Mouse (Mus musculus) heart, embryonic 15.5 days (tissue): ENCODE measurements around the gene Gpatch2. TPM values are rescaled to one million over a fixed set of nuclear protein-coding genes. Genes with fewer than 3 reads are reported as not detected.

Experiments used
- ATAC-seq: fragments of 200-750 bp; cut with Nextera tagmentation; replicated peaks from 2 replicates; pipeline ENCODE4 v1.8.0; 2017; ENCODE audit warnings: low read depth, moderate TSS enrichment; ENCODE audit not compliant: insufficient number of reproducible peaks, insufficient read depth, low FRiP score
- H3K27ac ChIP-seq: fragments of 300-500 bp; sonication (generic); 2 replicates; pipeline ENCODE4 v1.5.1; 2015; ENCODE audit warnings: mild to moderate bottlenecking, inconsistent platforms
- H3K27me3 ChIP-seq: fragments of 300-500 bp; sonication (generic); 2 replicates; pipeline ENCODE4 v1.6.1; 2015; ENCODE audit warnings: inconsistent platforms
- H3K36me3 ChIP-seq: fragments of 300-500 bp; sonication (generic); 2 replicates; pipeline ENCODE4 v1.6.1; 2015; ENCODE audit warnings: mild to moderate bottlenecking, inconsistent platforms
- H3K4me1 ChIP-seq: fragments of 300-500 bp; sonication (generic); replicated peaks from 2 replicates; pipeline ENCODE4 v1.6.1; 2015; ENCODE audit warnings: inconsistent platforms
- H3K4me2 ChIP-seq: fragments of 300-500 bp; sonication (generic); 2 replicates; pipeline ENCODE4 v1.6.1; 2015; ENCODE audit warnings: inconsistent platforms, mild to moderate bottlenecking, moderate library complexity
- H3K4me3 ChIP-seq: fragments of 300-500 bp; sonication (generic); 2 replicates; pipeline ENCODE4 v1.5.1; 2015; ENCODE audit warnings: mild to moderate bottlenecking, inconsistent platforms
- H3K9ac ChIP-seq: fragments of 300-500 bp; sonication (generic); 2 replicates; pipeline ENCODE4 v1.6.1; 2015; ENCODE audit warnings: mild to moderate bottlenecking, inconsistent platforms
- H3K9me3 ChIP-seq: fragments of 300-500 bp; sonication (generic); replicated peaks from 2 replicates; pipeline ENCODE4 v1.6.1; 2016; ENCODE audit warnings: inconsistent platforms
- WGBS: fragments of 180-500 bp; shearing (Covaris S2); methylation state at CpG from one replicate; pipeline ENCODE4 v1.1.7; 2015; ENCODE audit warnings: mixed read lengths; 5-methylcytosine and 5-hydroxymethylcytosine counted together
- polyA plus RNA-seq: library from polyadenylated mRNA; unstranded; fragments of >200 nt; fragmentation: Nextera tagmentation; extraction: Ambion mirVana; gene quantifications from 2 replicates; pipeline ENCODE4 v1.2.1, GENCODE M21; 2015

Gene Gpatch2
- polyA plus RNA-seq, result 10.8 and 12.4 TPM in 2 replicates

DNA sequence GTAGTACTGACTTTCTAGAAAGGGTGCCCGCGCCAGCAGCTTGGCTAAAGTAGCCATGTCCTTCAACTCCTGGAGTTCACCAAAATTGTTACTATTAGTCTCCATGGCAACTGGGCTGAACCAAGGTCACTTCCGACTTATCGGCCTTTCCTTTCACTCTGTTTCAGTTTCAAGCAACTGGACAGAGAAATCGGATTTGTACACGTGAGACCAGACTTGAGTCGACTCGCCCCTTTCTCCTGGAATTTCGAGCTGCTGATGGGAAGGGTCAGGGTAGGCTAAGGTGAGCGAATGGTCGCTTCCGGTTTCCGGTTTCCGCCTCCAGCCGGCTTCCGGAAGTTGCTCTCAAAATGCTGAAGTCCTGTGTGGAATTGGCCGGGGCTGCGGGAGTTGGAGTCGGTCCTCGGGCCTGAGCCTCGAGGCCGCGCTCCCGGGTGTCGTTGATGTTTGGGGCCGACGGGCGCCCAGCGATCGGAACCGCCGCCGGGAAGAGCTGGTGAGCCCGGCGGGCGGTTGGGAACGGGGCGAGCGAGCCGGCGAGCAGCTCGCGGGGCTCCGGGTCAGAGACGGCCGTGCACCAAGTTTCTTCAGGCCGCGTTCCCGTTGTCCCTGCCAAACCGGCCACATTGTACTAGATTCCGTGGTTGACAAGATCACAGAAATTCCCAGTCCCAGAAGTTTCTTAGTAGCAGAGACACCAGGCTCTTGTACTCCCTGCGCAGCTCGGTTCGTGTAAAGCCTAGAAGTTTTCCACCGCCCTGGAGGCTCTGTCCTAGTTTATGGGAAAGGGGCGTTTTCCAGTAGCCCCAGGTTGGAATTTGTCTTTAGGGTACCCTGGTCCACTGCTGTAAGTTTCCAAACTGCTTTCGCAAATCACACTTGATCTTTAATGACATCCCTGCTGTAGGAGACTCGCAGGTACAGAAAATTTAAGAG, at the start of gene Gpatch2, which contains the start of gene Spata17:
TSS of gene Gpatch2 (plus strand) at position 328 of the 936 bp plus-strand sequence.
TSS of gene Spata17 (minus strand) at position 285 of the 936 bp plus-strand sequence.
- Histone ChIP-seq H3K9me3 (no peaks in the 10 kb centered on the region), H3K4me1 (peaks cover 4% of the 10 kb centered on the region; the same call in 1 of the 2 replicates), H3K9ac (peak within 1 kb of the TSS; percentile 92), H3K36me3 (no peaks in the 10 kb centered on the region), H3K27ac (peak within 1 kb of the TSS; percentile 87), H3K4me3 (peak within 1 kb of the TSS; percentile 98), H3K4me2 (peak within 1 kb of the TSS; percentile 80), H3K27me3 (no peaks in the 10 kb centered on the region)
- peak; percentile 87 for ATAC-seq
- WGBS, result under 1% methylated on average over 58 of the region's 58 CpGs

DNA sequence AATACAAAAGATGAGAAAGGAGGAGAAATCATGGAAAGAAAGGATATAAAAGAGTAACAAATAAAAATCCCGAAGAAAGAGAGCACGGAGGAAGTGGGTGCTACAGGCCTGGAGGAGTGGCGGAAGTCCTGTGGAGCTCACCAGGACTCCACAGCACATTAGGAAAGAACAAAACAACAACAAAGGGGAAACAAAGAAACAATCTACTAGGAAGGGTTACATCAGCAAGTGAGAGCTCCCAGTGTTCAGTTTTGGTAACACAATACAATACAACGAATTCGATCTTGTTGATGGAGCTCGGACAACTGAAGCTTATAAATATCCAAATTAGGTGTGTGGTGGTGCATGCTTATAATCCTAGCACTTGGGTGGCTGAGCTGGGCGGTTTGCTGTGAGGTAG, 45.7 kb upstream of the Gpatch2 start:
- no peak for ATAC-seq
- no peaks in the 10 kb centered on the region for H3K36me3 ChIP-seq

DNA sequence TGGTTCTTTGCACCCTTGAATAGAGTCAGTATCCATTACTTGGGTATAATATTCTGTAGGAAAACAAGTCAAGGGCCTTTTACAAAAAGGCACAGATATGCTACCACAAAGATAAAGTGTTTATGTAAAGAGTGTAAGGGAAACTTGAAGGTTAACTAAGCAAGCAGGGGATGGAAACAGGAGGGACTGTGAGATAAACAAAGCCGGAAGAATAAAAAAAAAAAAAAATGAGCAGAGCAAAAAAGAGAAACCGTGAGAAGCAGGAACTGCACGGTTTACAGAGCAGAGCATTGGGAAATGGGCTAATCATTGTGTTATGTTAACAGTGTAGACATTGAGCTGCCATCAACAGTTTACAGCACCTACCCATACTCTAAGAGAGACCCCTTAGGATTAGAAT, 44.9 kb upstream of the Gpatch2 start:
- H3K4me1 ChIP-seq, result no peaks in the 10 kb centered on the region
- ATAC-seq, result no peak
- no peaks in the 10 kb centered on the region for H3K9me3 ChIP-seq
- no peak overlapping the region for H3K4me3 ChIP-seq
- no peaks in the 10 kb centered on the region for H3K36me3 ChIP-seq
- H3K4me2 ChIP-seq, result no peak overlapping the region
- 55% methylated on average over 3 of the region's 3 CpGs for WGBS
- H3K9ac ChIP-seq, result no peak overlapping the region
- H3K27me3 ChIP-seq, result no peaks in the 10 kb centered on the region
- H3K27ac ChIP-seq, result no peak overlapping the region

More for the DNA sequence above, 45.7 kb upstream of the Gpatch2 start:
- Histone ChIP-seq H3K27ac (no peak overlapping the region), H3K27me3 (no peaks in the 10 kb centered on the region), H3K9ac (no peak overlapping the region), H3K9me3 (no peaks in the 10 kb centered on the region), H3K4me1 (no peaks in the 10 kb centered on the region), H3K4me3 (no peak overlapping the region), H3K4me2 (no peak overlapping the region)
- WGBS, result 72% methylated on average over 7 of the region's 7 CpGs

DNA sequence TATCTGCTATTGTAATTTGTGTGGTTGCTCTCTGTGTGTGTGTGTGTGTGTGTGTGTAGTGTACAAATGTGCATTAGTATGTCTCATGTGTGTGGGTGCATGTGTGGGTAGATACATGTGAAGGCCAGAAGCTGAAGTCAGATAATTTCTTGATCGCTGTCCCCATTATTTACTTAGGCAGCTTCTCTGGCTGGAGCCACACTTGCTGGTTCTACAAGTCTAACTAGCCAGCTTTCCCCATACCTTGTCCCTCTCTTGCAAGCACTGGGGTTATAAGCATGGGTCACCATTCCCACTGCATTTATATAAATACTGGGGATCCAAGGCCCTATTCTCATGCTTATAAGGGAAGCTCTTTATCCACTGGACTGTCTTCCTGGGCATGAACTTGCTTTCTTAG, 39.3 kb upstream of the Gpatch2 start:
- Histone ChIP-seq H3K4me1 (no peaks in the 10 kb centered on the region), H3K27me3 (no peaks in the 10 kb centered on the region), H3K9me3 (no peaks in the 10 kb centered on the region), H3K4me3 (no peak overlapping the region), H3K4me2 (no peak overlapping the region), H3K36me3 (no peaks in the 10 kb centered on the region), H3K27ac (no peak overlapping the region), H3K9ac (no peak overlapping the region)
- 81% methylated on average over 1 of the region's 1 CpGs for WGBS
- ATAC-seq, result no peak

DNA sequence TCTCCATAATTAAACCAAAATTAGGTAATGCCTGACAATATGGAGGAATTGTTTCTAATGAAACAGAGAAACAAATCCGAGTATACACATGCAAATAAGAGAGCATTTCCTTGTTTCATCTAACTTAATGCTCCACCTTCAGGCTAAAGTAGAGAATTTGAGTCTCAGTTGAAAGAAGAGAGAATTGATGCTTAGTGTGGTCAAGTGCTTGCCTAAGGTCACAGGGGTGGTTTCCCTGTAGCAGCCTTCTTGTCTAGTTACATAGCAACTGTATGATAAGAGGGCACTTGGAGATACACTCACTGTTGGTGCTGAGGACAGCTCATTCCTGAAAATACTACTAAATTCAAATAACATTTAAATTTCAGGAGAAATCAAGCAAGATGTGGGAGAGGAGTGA, 36.8 kb upstream of the Gpatch2 start:
- H3K9me3 ChIP-seq, result no peaks in the 10 kb centered on the region
- no peaks in the 10 kb centered on the region for H3K36me3 ChIP-seq
- WGBS, result 65% methylated on average over 1 of the region's 1 CpGs
- H3K4me1 ChIP-seq, result no peaks in the 10 kb centered on the region
- H3K9ac ChIP-seq, result no peak overlapping the region
- H3K27ac ChIP-seq, result no peak overlapping the region
- no peak overlapping the region for H3K4me3 ChIP-seq
- ATAC-seq, result no peak
- H3K27me3 ChIP-seq, result no peaks in the 10 kb centered on the region
- H3K4me2 ChIP-seq, result no peak overlapping the region

DNA sequence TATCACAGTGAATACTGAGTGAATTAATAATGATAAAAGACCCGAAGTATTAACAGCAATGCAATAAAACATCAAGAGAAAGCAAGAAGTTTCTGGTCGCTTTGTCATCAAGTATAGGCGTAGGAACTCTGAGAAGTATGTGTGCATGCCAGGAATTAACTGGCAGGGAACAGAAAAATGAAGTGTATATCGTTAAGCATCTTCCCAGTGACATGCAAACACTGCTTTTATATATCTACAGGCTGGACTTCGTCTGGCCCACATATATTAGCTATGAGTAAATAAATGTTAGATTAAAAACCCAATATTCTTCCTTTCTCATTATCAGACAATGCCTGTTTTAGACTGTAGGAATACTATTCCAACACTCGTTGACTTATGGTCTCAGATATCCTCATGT, 9.8 kb upstream of the Gpatch2 start:
- no peak overlapping the region for H3K9ac ChIP-seq
- 68% methylated on average over 6 of the region's 6 CpGs for WGBS
- H3K36me3 ChIP-seq, result no peaks in the 10 kb centered on the region
- H3K4me2 ChIP-seq, result no peak overlapping the region
- no peak overlapping the region for H3K4me3 ChIP-seq
- H3K4me1 ChIP-seq, result no peaks in the 10 kb centered on the region
- no peak overlapping the region for H3K27ac ChIP-seq
- H3K9me3 ChIP-seq, result no peaks in the 10 kb centered on the region
- no peak for ATAC-seq
- H3K27me3 ChIP-seq, result no peaks in the 10 kb centered on the region

DNA sequence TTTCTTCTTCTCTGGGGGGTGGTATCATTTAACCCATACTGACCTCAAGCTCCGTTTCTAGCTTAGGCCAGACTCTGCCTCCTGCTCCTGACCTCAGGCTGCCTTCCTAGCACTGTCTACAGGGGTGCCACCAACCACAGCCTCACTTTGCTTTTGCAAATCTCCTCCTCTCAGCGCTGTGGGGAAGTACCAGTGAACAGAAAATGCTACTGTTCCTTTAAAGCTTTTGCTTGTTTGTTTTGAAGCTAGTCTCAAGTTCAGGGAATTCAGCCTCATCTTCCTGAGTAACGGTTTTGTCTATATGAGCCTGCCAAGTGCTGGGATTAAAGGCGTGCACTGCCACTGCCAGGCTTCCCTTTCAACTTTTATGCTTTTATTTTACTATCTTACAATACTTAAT, 5.8 kb upstream of the Gpatch2 start:
- Histone ChIP-seq H3K4me1 (no peaks in the 10 kb centered on the region), H3K4me3 (no peak overlapping the region), H3K4me2 (no peak overlapping the region), H3K36me3 (no peaks in the 10 kb centered on the region), H3K27ac (no peak overlapping the region), H3K9ac (no peak overlapping the region), H3K9me3 (no peaks in the 10 kb centered on the region), H3K27me3 (no peaks in the 10 kb centered on the region)
- ATAC-seq, result no peak
- WGBS, result 55% methylated on average over 4 of the region's 4 CpGs

DNA sequence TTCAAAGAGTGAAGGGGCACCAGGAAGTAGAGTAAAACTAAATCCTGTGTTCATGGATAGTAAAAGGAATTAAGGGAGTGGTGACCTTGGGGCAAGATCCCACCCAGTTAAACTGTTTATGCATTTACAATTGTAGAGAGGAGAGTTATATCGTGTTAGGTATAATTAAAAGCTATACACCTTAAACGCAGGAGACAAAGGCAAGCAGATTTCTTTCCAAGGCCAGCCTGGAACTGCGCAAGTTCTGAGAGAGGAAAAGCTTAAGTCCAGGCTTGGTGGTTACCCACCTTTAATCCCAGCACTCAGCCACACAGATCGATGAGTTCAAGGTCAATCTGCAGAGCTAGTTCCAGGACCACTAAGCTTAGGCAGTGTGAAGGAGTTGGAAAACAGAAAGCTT, 4.6 kb upstream of the Gpatch2 start:
- Histone ChIP-seq H3K4me2 (no peak overlapping the region), H3K36me3 (no peaks in the 10 kb centered on the region), H3K4me3 (no peak overlapping the region), H3K27me3 (no peaks in the 10 kb centered on the region), H3K9ac (no peak overlapping the region), H3K4me1 (no peaks in the 10 kb centered on the region), H3K27ac (no peak overlapping the region), H3K9me3 (no peaks in the 10 kb centered on the region)
- no peak for ATAC-seq
- WGBS, result 84% methylated on average over 4 of the region's 4 CpGs

DNA sequence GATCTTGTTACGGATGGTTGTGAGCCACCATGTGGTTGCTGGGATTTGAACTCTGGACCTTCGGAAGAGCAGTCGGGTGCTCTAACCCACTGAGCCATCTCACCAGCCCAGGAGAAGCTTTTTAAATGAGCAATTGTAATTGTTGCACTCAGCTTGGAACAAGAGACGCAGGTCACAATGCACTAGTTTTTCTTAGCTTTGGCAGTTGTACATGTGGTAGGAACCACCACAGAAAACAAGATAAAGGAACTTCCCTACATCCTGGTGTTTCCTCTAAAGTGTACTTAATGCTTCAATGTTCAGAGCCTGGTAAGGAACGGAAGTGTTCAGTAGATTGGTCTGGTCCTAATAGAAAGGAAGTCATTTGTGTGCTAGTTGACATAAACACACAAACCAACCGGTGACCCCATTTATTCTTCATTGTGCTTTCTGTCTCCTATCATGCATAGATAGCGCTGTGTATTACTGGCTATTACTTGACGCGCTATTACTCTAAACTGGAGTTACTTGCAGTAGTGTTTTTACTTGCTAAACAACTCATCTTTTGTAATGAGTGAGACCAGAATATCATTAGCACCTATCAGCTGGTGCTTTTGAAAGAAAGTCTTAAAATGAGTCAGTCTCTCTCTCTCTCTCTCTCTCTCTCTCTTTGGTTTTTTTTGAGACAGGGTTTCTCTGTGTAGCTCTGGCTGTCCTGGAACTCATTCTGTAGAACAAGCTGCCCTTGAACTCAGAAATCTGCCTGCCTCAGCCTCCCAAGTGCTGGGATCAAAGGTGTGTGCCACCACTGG, 1.5 kb downstream of the Gpatch2 start:
- peaks cover 4% of the 10 kb centered on the region; the same call in 1 of the 2 replicates for H3K4me1 ChIP-seq
- no peaks in the 10 kb centered on the region for H3K9me3 ChIP-seq
- H3K36me3 ChIP-seq, result no peaks in the 10 kb centered on the region
- no peak overlapping the region for H3K27ac ChIP-seq
- 83% methylated on average over 9 of the region's 9 CpGs for WGBS
- no peaks in the 10 kb centered on the region for H3K27me3 ChIP-seq
- no peak overlapping the region for H3K4me2 ChIP-seq
- H3K4me3 ChIP-seq, result no peak overlapping the region
- no peak for ATAC-seq
- H3K9ac ChIP-seq, result no peak overlapping the region

DNA sequence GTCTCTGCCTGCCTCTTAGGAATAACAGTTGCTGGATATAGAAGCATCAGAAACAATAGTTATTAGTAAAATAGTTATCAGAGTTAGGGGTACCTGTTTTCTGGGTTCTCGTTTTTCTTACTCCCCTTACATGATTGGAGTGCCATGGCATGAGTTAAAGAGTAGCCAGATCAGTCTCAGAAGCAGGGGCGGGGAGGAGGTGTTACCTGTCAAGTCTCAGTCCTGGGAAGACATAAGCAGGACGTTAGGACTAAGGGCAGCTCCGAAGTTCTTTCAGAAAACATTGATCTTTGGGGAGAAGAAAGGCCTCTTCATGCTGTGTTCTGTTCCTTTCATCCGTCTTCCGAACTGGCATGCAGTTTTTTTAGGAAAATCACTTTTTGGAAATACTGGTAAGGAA, 5.4 kb downstream of the Gpatch2 start:
- Histone ChIP-seq H3K9me3 (no peaks in the 10 kb centered on the region), H3K4me1 (peaks cover 4% of the 10 kb centered on the region; the same call in 1 of the 2 replicates), H3K36me3 (0 out of 2 replicates have a peak, but pooled peaks cover 2% of the 10 kb centered on the region), H3K27me3 (no peaks in the 10 kb centered on the region), H3K9ac (no peak overlapping the region), H3K4me2 (no peak overlapping the region), H3K27ac (no peak overlapping the region), H3K4me3 (no peak overlapping the region)
- WGBS, result 76% methylated on average over 6 of the region's 6 CpGs
- ATAC-seq, result no peak

DNA sequence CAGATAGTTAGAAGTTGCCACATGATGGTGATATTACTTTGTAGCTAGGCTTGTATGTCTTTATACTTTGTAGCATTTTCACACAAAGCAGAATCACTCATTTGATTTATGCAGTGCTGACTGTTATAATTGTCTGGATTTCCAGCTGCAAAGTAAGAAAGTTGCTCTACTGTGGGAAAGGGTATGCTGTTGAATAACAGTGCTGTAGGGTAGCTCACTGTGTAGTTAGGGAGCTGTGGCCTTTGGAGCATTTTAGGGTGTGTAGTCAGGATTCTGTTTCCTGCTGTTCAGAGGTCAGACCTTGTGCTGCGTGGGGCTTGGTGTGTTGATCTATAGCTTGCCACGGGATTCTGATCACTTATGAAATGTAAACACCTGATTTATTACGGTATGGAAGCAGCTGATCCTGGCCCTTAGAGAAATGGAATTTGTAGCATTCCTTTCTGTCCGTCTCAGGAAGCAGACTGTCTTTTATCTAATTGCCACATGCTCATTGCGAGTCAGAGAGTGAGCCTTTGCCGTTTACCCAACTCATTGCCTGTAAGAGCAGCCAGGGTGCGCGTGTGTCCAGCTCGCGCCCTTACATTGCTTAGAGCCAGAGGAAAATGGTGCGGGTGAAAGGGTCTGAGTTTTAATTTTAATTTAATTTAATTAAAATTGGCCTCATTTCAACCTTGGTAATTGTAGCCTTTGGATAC, 11.2 kb downstream of the Gpatch2 start:
- 40% methylated on average over 11 of the region's 11 CpGs for WGBS
- peaks cover 20% of the 10 kb centered on the region for H3K4me1 ChIP-seq
- no peak overlapping the region for H3K4me2 ChIP-seq
- no peak overlapping the region for H3K9ac ChIP-seq
- H3K9me3 ChIP-seq, result no peaks in the 10 kb centered on the region
- peak overlapping the region; percentile 70 for H3K27ac ChIP-seq
- H3K36me3 ChIP-seq, result 0 out of 2 replicates have a peak, but pooled peaks cover 5% of the 10 kb centered on the region
- no peak overlapping the region for H3K4me3 ChIP-seq
- peak; percentile 55; the same call in 1 of the 2 replicates for ATAC-seq
- H3K27me3 ChIP-seq, result no peaks in the 10 kb centered on the region
